In the genomic region with DNA sequence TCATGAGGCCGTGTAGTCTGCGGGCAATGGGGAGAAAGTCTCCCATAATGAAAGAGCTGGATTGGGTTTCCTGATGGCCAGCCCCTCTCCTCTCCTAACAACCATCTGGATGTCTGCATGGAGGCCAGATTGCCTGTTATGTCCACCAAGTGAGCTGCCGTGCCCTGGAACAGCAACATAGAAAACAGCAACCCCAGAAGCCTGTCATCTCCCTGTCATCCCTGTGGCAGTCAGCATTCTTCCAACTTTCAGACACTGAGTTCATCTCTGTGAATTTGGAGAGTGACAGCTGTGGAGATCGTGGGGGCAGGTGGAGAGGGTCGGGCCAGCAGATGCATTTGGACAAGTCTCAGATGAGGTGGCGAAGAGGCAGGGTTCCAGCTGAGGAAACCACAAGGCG, we compare ENCODE assay signal across 21 mouse cellular contexts.
A peak's percentile ranks its signal among the peaks of the same experiment; 100 is the strongest.
DNase-seq lines count a peak whose midpoint lies in the region; ATAC-seq and TF ChIP-seq lines count a peak whose summit lies in the region.
"Had no signal": no experiment of that assay in that cellular context is flagged by ENCODE, and none has a peak within 500 bp of the region (broad histone marks: within the 10 kb centered on the region; RNA-seq: fewer than 3 reads in every experiment).

No protein-coding gene starts in this region.

- peaks cover 5% of the 10 kb centered on the region for H3K4me1 ChIP-seq in embryonic facial prominence, embryonic 14.5 days (ENCODE audit: control insufficient read depth, insufficient read depth, low read length)
- peaks cover 10% of the 10 kb centered on the region for H3K4me1 ChIP-seq in embryonic facial prominence, embryonic 10.5 days
- no peaks in the 10 kb centered on the region for H3K4me1 ChIP-seq in hindbrain, postnatal 0 days (ENCODE audit: insufficient read depth, low read length)
- H3K4me1 ChIP-seq in hindbrain, embryonic 14.5 days (replicated peaks; ENCODE audit: control insufficient read depth, insufficient read depth, low read length) = no peaks in the 10 kb centered on the region

- H3K27me3 ChIP-seq in embryonic facial prominence, embryonic 14.5 days (replicated peaks; ENCODE audit: control insufficient read depth, insufficient read depth, low read length) = no peaks in the 10 kb centered on the region
- no peaks in the 10 kb centered on the region for H3K27me3 ChIP-seq in embryonic facial prominence, embryonic 10.5 days (replicated peaks; ENCODE audit: low read depth, poor library complexity, severe bottlenecking)
- H3K27me3 ChIP-seq in hindbrain, postnatal 0 days (ENCODE audit: insufficient read depth, low read length) = no peaks in the 10 kb centered on the region
- H3K27me3 ChIP-seq in hindbrain, embryonic 14.5 days (ENCODE audit: control insufficient read depth, insufficient read depth, low read length) = no peaks in the 10 kb centered on the region
- H3K27me3 ChIP-seq: CH12.LX; embryonic facial prominence, embryonic 13.5 days; heart, embryonic 15.5 days; hindbrain, embryonic 13.5 days had no signal

- H3K36me3 ChIP-seq in embryonic facial prominence, embryonic 14.5 days (ENCODE audit: control insufficient read depth, insufficient read depth, low read length) = no peaks in the 10 kb centered on the region
- no peaks in the 10 kb centered on the region for H3K36me3 ChIP-seq in embryonic facial prominence, embryonic 10.5 days (replicated peaks)
- no peaks in the 10 kb centered on the region for H3K36me3 ChIP-seq in hindbrain, postnatal 0 days (ENCODE audit: insufficient read depth, low read length)
- H3K36me3 ChIP-seq in hindbrain, embryonic 14.5 days (replicated peaks; ENCODE audit: control insufficient read depth, insufficient read depth) = no peaks in the 10 kb centered on the region
- H3K36me3 ChIP-seq: embryonic facial prominence, embryonic 13.5 days; heart, embryonic 15.5 days; hindbrain, embryonic 13.5 days had no signal

- no peak overlapping the region for H3K4me2 ChIP-seq in embryonic facial prominence, embryonic 14.5 days (ENCODE audit: low read depth, low read length)
- H3K4me2 ChIP-seq in hindbrain, postnatal 0 days (ENCODE audit: low read depth, low read length) = no peak overlapping the region
- H3K4me2 ChIP-seq in hindbrain, embryonic 14.5 days (replicated peaks) = no peak overlapping the region
- H3K4me2 ChIP-seq: embryonic facial prominence, embryonic 13.5 days; heart, embryonic 11.5 days; heart, embryonic 15.5 days; hindbrain, embryonic 13.5 days had no signal

- H3K9me3 ChIP-seq in embryonic facial prominence, embryonic 14.5 days (ENCODE audit: control insufficient read depth, low read length) = no peaks in the 10 kb centered on the region
- H3K9me3 ChIP-seq in embryonic facial prominence, embryonic 10.5 days = no peaks in the 10 kb centered on the region
- H3K9me3 ChIP-seq in hindbrain, postnatal 0 days (ENCODE audit: low read length) = no peaks in the 10 kb centered on the region
- no peaks in the 10 kb centered on the region for H3K9me3 ChIP-seq in hindbrain, embryonic 14.5 days (ENCODE audit: control insufficient read depth, low read length)
- H3K9me3 ChIP-seq: embryonic facial prominence, embryonic 13.5 days; heart, embryonic 15.5 days; hindbrain, embryonic 13.5 days had no signal

- H3K9ac ChIP-seq in embryonic facial prominence, embryonic 14.5 days (ENCODE audit: low read depth, low read length) = no peak overlapping the region
- H3K9ac ChIP-seq in hindbrain, postnatal 0 days (replicated peaks; ENCODE audit: low read length) = no peak overlapping the region
- no peak overlapping the region for H3K9ac ChIP-seq in hindbrain, embryonic 14.5 days
- H3K9ac ChIP-seq: embryonic facial prominence, embryonic 13.5 days; heart, embryonic 15.5 days; hindbrain, embryonic 13.5 days had no signal

- peak; percentile 3 for DNase-seq in embryonic facial prominence, embryonic 14.5 days (ENCODE audit: low spot score)
- DNase-seq in embryonic facial prominence, embryonic 10.5 days (ENCODE audit: low spot score) = no peak
- peak; percentile 53 for DNase-seq in hindbrain, postnatal 0 days (ENCODE audit: low spot score)
- DNase-seq in hindbrain, embryonic 14.5 days (ENCODE audit: low spot score) = no peak
- DNase-seq in brain, embryonic 14.5 days (ENCODE audit: low read depth) = peak; percentile 73
- DNase-seq in kidney, adult 9 months = no peak
- DNase-seq: adrenal gland, adult 2 months; adrenal gland, postnatal 25 days; cerebellum, adult 11 months; cerebellum, adult 9-10 months; embryo, embryonic 11 days; gastrocnemius, postnatal 14 days; heart, adult 2 months; heart, postnatal 14 days; kidney, adult 2 months had no signal

- H3K4me3 ChIP-seq in embryonic facial prominence, embryonic 14.5 days (ENCODE audit: low read depth, low read length) = no peak overlapping the region
- no peak overlapping the region for H3K4me3 ChIP-seq in embryonic facial prominence, embryonic 10.5 days
- H3K4me3 ChIP-seq in hindbrain, postnatal 0 days (ENCODE audit: low read length) = no peak overlapping the region
- no peak overlapping the region for H3K4me3 ChIP-seq in hindbrain, embryonic 14.5 days (replicated peaks; ENCODE audit: low read length)
- H3K4me3 ChIP-seq: embryonic facial prominence, embryonic 13.5 days; heart, adult 2 months; heart, embryonic 15.5 days; hindbrain, embryonic 13.5 days had no signal

- 68% methylated on average over 7 of the region's 7 CpGs for WGBS in embryonic facial prominence, embryonic 14.5 days
- WGBS in embryonic facial prominence, embryonic 10.5 days = 82% methylated on average over 7 of the region's 7 CpGs
- WGBS in hindbrain, postnatal 0 days = 51% methylated on average over 7 of the region's 7 CpGs
- WGBS in hindbrain, embryonic 14.5 days = 68% methylated on average over 7 of the region's 7 CpGs

- no peak overlapping the region for H3K27ac ChIP-seq in embryonic facial prominence, embryonic 14.5 days (replicated peaks; ENCODE audit: low read depth, low read length)
- no peak overlapping the region for H3K27ac ChIP-seq in embryonic facial prominence, embryonic 10.5 days (replicated peaks)
- H3K27ac ChIP-seq in hindbrain, postnatal 0 days = no peak overlapping the region
- H3K27ac ChIP-seq in hindbrain, embryonic 14.5 days = no peak overlapping the region
- H3K27ac ChIP-seq: embryonic facial prominence, embryonic 13.5 days; heart, adult 2 months; heart, embryonic 15.5 days; hindbrain, embryonic 13.5 days had no signal

- no peak for TF ChIP-seq POLR2A in brain, embryonic 14.5 days (IDR thresholded peaks at IDR 0.05; ENCODE audit: borderline replicate concordance, extremely low read depth, insufficient read depth, insufficient read length, poor library complexity, severe bottlenecking)

- no peak for ATAC-seq in embryonic facial prominence, embryonic 14.5 days (ENCODE audit: low read depth)
- ATAC-seq in hindbrain, postnatal 0 days = peak; percentile 59; the same call in 1 of the 2 replicates
- no peak for ATAC-seq in hindbrain, embryonic 14.5 days (ENCODE audit: low FRiP score)
- ATAC-seq: intestine, embryonic 16.5 days had no signal

- TF ChIP-seq CTCF in hindbrain, postnatal 0 days (IDR thresholded peaks at IDR 0.05; ENCODE audit: low read depth) = no peak
- no peak for TF ChIP-seq CTCF in brain, embryonic 14.5 days (IDR thresholded peaks at IDR 0.05; ENCODE audit: borderline replicate concordance, extremely low read depth, insufficient read depth, insufficient read length)

Comparison
In these comparisons a context has a peak if more than half of its experiments do, and no peak if none do; other contexts are left out.
1. DNase-seq: peak in embryonic facial prominence, embryonic 14.5 days (single experiment), hindbrain, postnatal 0 days (single experiment) and brain, embryonic 14.5 days (single experiment); none in embryonic facial prominence, embryonic 10.5 days (single experiment), hindbrain, embryonic 14.5 days (single experiment) and kidney, adult 9 months (single experiment).